ENCODE assay signal across 15 mouse cellular contexts in the genomic region with DNA sequence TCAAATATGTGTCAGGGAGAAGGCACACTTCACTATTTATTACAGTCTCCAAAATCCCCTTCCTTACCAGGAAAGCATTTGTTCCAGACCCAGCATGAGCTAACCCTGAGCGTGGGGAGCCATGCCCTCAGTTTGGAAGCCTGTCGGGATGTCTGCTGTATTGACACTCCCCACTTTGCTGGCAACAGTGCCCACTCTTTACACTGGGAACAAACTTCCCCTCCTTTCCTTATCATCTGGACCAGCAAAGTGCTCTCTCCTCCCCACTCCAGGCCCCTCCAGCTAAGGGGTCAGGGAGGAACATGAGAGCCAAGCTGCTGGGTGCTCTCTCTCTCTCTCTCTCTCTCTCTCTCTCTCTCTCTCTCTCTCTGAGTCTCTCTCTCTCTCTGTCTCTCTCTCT.
"Had no signal": no experiment of that assay in that cellular context is flagged by ENCODE, and none has a peak within 500 bp of the region (broad histone marks: within the 10 kb centered on the region; RNA-seq: fewer than 3 reads in every experiment).

No protein-coding gene starts in this region.

- H3K4me2 ChIP-seq: liver, embryonic 11.5 days; lung, embryonic 15.5 days; neural tube, embryonic 12.5 days had no signal

- H3K4me3 ChIP-seq: left cerebral cortex, adult 2 months; limb, embryonic 10.5 days; lung, embryonic 15.5 days; midbrain, embryonic 10.5 days; neural tube, embryonic 12.5 days had no signal

- H3K36me3 ChIP-seq: limb, embryonic 10.5 days; lung, embryonic 15.5 days; midbrain, embryonic 10.5 days; neural tube, embryonic 12.5 days had no signal

- ATAC-seq: intestine, embryonic 16.5 days had no signal

- H3K9me3 ChIP-seq: limb, embryonic 10.5 days; lung, embryonic 15.5 days; midbrain, embryonic 10.5 days; neural tube, embryonic 12.5 days had no signal

- DNase-seq: kidney, adult 8-10 months; kidney, postnatal 25 days; midbrain, embryonic 14.5 days; retina, postnatal 1 day; right cerebral cortex, postnatal 4 days; spleen, adult 18-20 months; thymus, adult 2 months; thymus, postnatal 25 days had no signal

- H3K9ac ChIP-seq: lung, embryonic 15.5 days; neural tube, embryonic 12.5 days had no signal

- H3K27me3 ChIP-seq: lung, embryonic 15.5 days; neural tube, embryonic 12.5 days had no signal

- H3K4me1 ChIP-seq: limb, embryonic 10.5 days; lung, embryonic 15.5 days; midbrain, embryonic 10.5 days; neural tube, embryonic 12.5 days had no signal

- H3K27ac ChIP-seq: left cerebral cortex, adult 2 months; limb, embryonic 10.5 days; lung, embryonic 15.5 days; midbrain, embryonic 10.5 days; neural tube, embryonic 12.5 days had no signal
